Mouse (Mus musculus) thymus, adult 2 months (tissue): Measurements from ENCODE around the gene Rhbg.

Source experiments
- CTCF ChIP-seq: fragments of 200-500 bp; IDR thresholded peaks from 2 replicates; pipeline ENCODE4 v1.5.1; 2012; ENCODE audit warnings: mild to moderate bottlenecking, control low read depth, low read length, moderate library complexity, borderline replicate concordance; ENCODE audit not compliant: control insufficient read depth, poor library complexity, insufficient read depth; ENCODE audit errors: extremely low read depth
- POLR2A ChIP-seq: fragments of 200-500 bp; IDR thresholded peaks from 2 replicates; pipeline ENCODE4 v1.6.1; 2012; ENCODE audit warnings: mild to moderate bottlenecking, low read length, control low read depth, moderate library complexity; ENCODE audit not compliant: control insufficient read depth, poor library complexity, insufficient read depth; ENCODE audit errors: extremely low read depth

- no peak for TF ChIP-seq POLR2A
- TF ChIP-seq CTCF = no peak
Measured at GRCm38 (mm10) chr3:88235616-88236015, 18.9 kb downstream of the Rhbg start.
